Mouse (Mus musculus) ES-Bruce4 (cell line): ENCODE data around the gene Pheta2. TPM values are rescaled to one million over a fixed set of nuclear protein-coding genes. Genes with fewer than 3 reads are reported as not detected.

Experiments
- polyA plus RNA-seq: library from polyadenylated mRNA; stranded (reverse); fragments of >200 nt; gene quantifications from 2 replicates; pipeline ENCODE4 v1.2.4, GENCODE M21; 2011; ENCODE audit warnings: low read depth; ENCODE audit not compliant: missing spikeins, insufficient read depth, insufficient read length

Pheta2 gene
- polyA plus RNA-seq, 1 experiment = 1.8 TPM

Other genes with a start within 250 kb of the Pheta2 start
- gene Ccdc134, start 211.0 kb upstream of the Pheta2 start, polyA plus RNA-seq = 13.7 and 15.0 TPM in 2 replicates
- 205 and 210 TPM in 2 replicates for gene Srebf2, start 191.8 kb upstream of the Pheta2 start, polyA plus RNA-seq
- gene Shisa8, start 126.1 kb upstream of the Pheta2 start, polyA plus RNA-seq = 6.8 and 7.4 TPM in 2 replicates
- 1.9 and 2.3 TPM in 2 replicates for gene Tnfrsf13c, start 114.6 kb upstream of the Pheta2 start, polyA plus RNA-seq
- gene Cenpm, start 94.2 kb upstream of the Pheta2 start, polyA plus RNA-seq = 43.2 and 52.0 TPM in 2 replicates
- gene 1500009C09Rik, start 86.5 kb upstream of the Pheta2 start, polyA plus RNA-seq = not detected in 2 replicates
- 8.8 and 9.7 TPM in 2 replicates for gene Sept3, start 64.0 kb upstream of the Pheta2 start, polyA plus RNA-seq
- 0.70 and 1.1 TPM in 2 replicates for gene Wbp2nl, start 40.0 kb upstream of the Pheta2 start, polyA plus RNA-seq
- gene Naga, start within 50 bp of the Pheta2 start, polyA plus RNA-seq = 29.5 and 30.0 TPM in 2 replicates
- gene Smdt1, start within 50 bp of the Pheta2 start, polyA plus RNA-seq = 84.8 and 86.7 TPM in 2 replicates
- gene Ndufa6, start 15.4 kb downstream of the Pheta2 start, polyA plus RNA-seq = 212 and 236 TPM in 2 replicates
- gene Cyp2d22, start 41.3 kb downstream of the Pheta2 start, polyA plus RNA-seq = 1.1 and 1.9 TPM in 2 replicates
- gene Cyp2d11, start 55.1 kb downstream of the Pheta2 start, polyA plus RNA-seq = not detected in 2 replicates
- gene Cyp2d10, start 68.3 kb downstream of the Pheta2 start, polyA plus RNA-seq = not detected in 2 replicates
- gene Cyp2d9, start 94.5 kb downstream of the Pheta2 start, polyA plus RNA-seq = not detected in 2 replicates
- not detected in 2 replicates for gene Cyp2d12, start 216.1 kb downstream of the Pheta2 start, polyA plus RNA-seq